Mouse (Mus musculus) stomach, embryonic 16.5 days (tissue): ENCODE data around the gene Hadha. TPM values are rescaled to one million over a fixed set of nuclear protein-coding genes. Genes with fewer than 3 reads are reported as not detected.
A peak's percentile ranks its signal among the peaks of the same experiment; 100 is the strongest.

Source experiments
- ATAC-seq: fragments of 200-750 bp; cut with Nextera tagmentation; 2 replicates; pipeline ENCODE4 v1.8.0; 2017; ENCODE audit warnings: moderate number of reproducible peaks, moderate TSS enrichment; ENCODE audit not compliant: insufficient read depth, low FRiP score
- H3K27ac ChIP-seq: fragments of 300-500 bp; sonication (generic); 2 replicates; pipeline ENCODE4 v1.5.1; 2014; ENCODE audit warnings: low read length
- H3K27me3 ChIP-seq: fragments of 300-500 bp; sonication (generic); 2 replicates; pipeline ENCODE4 v1.6.1; 2014; ENCODE audit warnings: low read length, control low read depth, mixed read lengths; ENCODE audit not compliant: control insufficient read depth, insufficient read depth
- H3K36me3 ChIP-seq: fragments of 300-500 bp; sonication (generic); 2 replicates; pipeline ENCODE4 v1.6.1; 2014; ENCODE audit warnings: low read length; ENCODE audit not compliant: control insufficient read depth, insufficient read depth
- H3K4me1 ChIP-seq: fragments of 300-500 bp; sonication (generic); 2 replicates; pipeline ENCODE4 v1.6.1; 2014; ENCODE audit warnings: low read length, control low read depth, mixed read lengths; ENCODE audit not compliant: control insufficient read depth, insufficient read depth
- H3K4me2 ChIP-seq: fragments of 300-500 bp; sonication (generic); 2 replicates; pipeline ENCODE4 v1.6.1; 2014; ENCODE audit warnings: low read depth, low read length, mixed read lengths
- H3K4me3 ChIP-seq: fragments of 300-500 bp; sonication (generic); replicated peaks from 2 replicates; pipeline ENCODE4 v1.5.1; 2014; ENCODE audit warnings: mild to moderate bottlenecking, low read length
- H3K9ac ChIP-seq: fragments of 300-500 bp; sonication (generic); 2 replicates; pipeline ENCODE4 v1.6.1; 2014; ENCODE audit warnings: low read length
- H3K9me3 ChIP-seq: fragments of 300-500 bp; sonication (generic); replicated peaks from 2 replicates; pipeline ENCODE4 v1.6.1; 2016; ENCODE audit warnings: low read length, control low read depth; ENCODE audit not compliant: control insufficient read depth
- WGBS: fragments of 180-500 bp; shearing (Covaris S2); extraction: QIAGEN DNeasy Blood & Tissue Kit; methylation state at CpG from one replicate; pipeline ENCODE4 v1.1.7; 2014; 5-methylcytosine and 5-hydroxymethylcytosine counted together
- polyA plus RNA-seq: library from polyadenylated mRNA; unstranded; fragments of >200 nt; fragmentation: Nextera tagmentation; extraction: Ambion mirVana; gene quantifications from 2 replicates; pipeline ENCODE4 v1.2.1, GENCODE M21; 2015

Hadha gene
- polyA plus RNA-seq, 1 experiment from 2014 or later: 174 TPM

DNA sequence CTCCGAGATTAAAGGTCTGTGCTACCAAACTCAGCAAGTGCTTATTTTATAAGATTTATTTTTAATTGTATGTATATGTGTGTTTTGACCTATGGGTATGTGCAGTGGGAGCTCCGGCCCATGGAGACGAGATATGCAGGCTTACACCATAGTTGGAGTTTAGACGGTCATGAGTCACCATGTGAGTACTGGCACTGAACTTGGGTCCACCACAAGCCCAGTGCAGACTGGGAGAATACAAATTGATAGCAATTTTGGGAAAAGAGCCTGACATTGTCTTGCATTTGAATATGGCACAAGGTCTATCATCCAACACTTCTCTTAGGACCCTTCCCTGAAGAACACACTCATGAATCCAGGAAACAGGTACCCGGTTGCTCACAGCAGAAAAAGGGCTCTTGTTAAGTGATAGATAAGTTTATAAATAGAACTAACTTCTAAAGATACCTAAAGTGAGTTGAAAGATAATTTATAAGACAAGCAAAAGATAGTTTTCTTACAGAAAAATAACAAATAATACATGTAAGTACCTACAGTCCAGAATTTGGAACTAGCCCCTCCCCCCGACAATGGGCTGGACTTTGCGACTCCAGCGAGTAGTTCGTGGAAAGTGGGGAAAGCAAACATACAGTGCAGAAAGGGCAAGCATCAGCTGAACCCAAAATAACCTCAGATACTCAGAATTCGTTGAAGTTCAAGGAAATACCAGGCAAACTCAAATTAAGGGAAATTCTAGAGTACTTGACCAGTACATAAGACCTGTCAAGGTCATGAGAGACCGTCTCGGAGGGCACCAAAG lies 32.9 kb upstream of the Hadha start:
- Histone ChIP-seq H3K4me2 (no peak overlapping the region), H3K4me1 (no peaks in the 10 kb centered on the region), H3K27me3 (no peaks in the 10 kb centered on the region), H3K9me3 (no peaks in the 10 kb centered on the region), H3K27ac (no peak overlapping the region), H3K36me3 (peaks cover 11% of the 10 kb centered on the region; the same call in 1 of the 2 replicates), H3K9ac (no peak overlapping the region), H3K4me3 (no peak overlapping the region)
- ATAC-seq: no peak
- WGBS: 89% methylated on average over 12 of the region's 12 CpGs

DNA sequence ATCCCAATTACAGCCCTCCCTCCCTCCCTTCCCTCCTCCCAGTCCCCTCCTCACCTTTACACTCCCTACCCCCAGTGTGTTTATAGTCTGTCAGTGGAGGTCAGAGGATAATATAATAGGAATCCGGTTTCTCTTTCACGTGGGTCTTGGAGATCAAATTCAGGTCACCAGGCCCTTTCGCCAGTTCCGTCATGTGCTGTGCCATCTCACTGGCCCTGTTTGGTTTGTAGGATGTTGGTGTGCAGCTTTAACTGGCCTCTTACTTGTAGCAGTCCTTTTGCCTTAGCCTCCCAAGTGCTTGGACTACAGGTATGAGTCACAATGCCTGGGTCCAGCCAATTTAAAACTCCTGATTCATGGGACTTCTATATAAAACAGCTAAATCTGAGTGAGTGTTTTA lies 20.8 kb upstream of the Hadha start:
- H3K27ac ChIP-seq: no peak overlapping the region
- ATAC-seq: no peak
- 57% methylated on average over 4 of the region's 4 CpGs for WGBS
- no peaks in the 10 kb centered on the region for H3K9me3 ChIP-seq
- no peak overlapping the region for H3K4me2 ChIP-seq
- no peaks in the 10 kb centered on the region for H3K4me1 ChIP-seq
- peaks cover 11% of the 10 kb centered on the region for H3K36me3 ChIP-seq
- no peaks in the 10 kb centered on the region for H3K27me3 ChIP-seq
- no peak overlapping the region for H3K4me3 ChIP-seq
- no peak overlapping the region for H3K9ac ChIP-seq

DNA sequence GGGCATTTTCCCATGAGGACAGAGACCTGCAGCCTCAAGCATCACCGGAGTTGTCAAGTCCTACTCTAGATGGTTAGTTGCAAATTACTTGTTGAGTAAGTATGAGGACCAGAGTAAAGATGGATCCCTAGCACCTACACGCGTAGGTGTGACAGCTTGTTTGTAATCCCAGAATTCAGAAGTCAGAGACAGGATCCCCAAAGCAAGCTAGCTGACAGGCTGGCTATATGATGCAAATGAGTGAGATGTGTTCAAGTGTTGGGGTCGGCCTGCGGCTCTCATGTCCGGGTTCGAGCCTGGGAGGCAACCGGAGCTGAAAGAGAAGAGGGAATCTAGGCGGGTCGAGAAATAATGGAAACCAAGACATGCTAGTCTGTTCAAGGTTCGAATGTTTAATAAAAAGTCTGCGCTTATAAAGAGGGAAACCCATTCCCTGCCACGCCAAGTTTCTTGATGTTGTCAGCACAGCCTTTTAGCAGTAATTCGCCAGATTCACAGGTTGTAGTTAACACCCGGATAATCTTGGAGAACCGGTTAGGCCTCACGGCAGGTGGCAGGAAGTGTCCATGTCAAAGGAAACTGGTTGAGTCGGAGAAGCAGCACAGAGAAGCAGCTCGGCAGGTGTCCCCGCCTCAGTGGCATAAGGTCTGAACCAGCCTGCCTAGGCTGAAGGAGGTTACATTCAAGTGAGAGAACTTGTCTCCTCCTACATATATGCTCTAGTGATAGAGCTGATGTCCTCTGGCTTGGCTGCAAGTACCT lies 18.1 kb upstream of the Hadha start:
- no peak overlapping the region for H3K4me2 ChIP-seq
- ATAC-seq: peak; percentile 50; the same call in 1 of the 2 replicates
- H3K27me3 ChIP-seq: no peaks in the 10 kb centered on the region
- peak overlapping the region; percentile 60; the same call in 1 of the 2 replicates for H3K27ac ChIP-seq
- peaks cover 6% of the 10 kb centered on the region for H3K36me3 ChIP-seq
- no peak overlapping the region for H3K9ac ChIP-seq
- WGBS: 44% methylated on average over 20 of the region's 20 CpGs
- H3K4me1 ChIP-seq: no peaks in the 10 kb centered on the region
- no peak overlapping the region for H3K4me3 ChIP-seq
- no peaks in the 10 kb centered on the region for H3K9me3 ChIP-seq

DNA sequence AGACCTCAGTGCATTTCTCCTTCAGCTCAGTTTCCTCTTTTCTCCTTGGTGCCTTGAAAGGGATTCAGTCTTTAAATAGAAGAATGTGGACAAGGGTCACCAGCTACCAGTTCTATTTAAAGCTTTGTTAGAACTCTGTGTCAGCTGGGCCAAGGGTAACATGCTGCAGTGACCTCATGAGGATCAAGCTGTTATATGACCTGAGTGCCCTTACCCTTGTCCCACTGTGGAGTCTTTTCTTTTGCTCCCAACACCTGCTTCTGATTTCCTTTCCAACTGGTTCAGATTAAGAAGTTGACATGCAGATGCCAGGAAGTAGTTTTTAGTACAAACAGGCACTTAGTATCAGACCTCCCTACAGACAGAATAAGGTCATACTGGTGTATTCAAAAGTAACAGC lies 17.2 kb upstream of the Hadha start:
- H3K4me2 ChIP-seq: no peak overlapping the region
- H3K27ac ChIP-seq: peak overlapping the region; percentile 60; the same call in 1 of the 2 replicates
- no peaks in the 10 kb centered on the region for H3K4me1 ChIP-seq
- ATAC-seq: 0 out of 2 replicates have a peak, but pooled peaks have one; percentile 10
- no peaks in the 10 kb centered on the region for H3K9me3 ChIP-seq
- peaks cover 6% of the 10 kb centered on the region for H3K36me3 ChIP-seq
- no peak overlapping the region for H3K4me3 ChIP-seq
- no peak overlapping the region for H3K9ac ChIP-seq
- H3K27me3 ChIP-seq: no peaks in the 10 kb centered on the region

DNA sequence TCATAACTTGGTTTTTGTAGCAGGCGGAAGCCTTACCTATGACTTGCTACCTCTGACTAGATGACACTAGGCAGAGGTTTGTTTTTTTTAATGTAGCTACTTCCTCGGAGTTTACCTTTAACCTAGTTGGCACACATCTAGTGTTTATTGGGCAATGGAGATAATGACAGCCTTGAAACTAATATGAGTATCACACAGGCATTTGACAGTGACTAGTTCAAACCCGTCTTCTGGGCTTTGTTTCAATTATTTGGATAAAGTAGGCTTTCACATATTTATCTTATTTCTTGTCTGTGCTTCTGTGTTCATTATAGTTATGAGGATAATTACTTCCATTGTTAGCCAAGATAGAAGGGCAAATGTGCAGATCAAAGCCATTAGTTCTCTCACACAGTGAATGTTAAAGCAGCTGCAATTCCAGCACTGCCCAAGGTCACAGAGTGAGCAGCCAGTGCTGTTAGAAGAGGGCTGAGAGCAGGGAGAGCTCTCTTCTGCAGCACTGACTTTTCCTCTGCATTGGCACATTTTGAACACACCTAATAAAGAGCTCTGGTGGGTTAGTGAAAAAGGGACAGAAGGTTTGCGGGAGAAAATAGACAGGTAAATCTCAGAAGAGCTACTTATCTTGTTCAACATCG lies 15.5 kb upstream of the Hadha start:
- Histone ChIP-seq H3K36me3 (no peaks in the 10 kb centered on the region; the same call in 1 of the 2 replicates), H3K4me2 (no peak overlapping the region), H3K4me1 (no peaks in the 10 kb centered on the region), H3K9me3 (no peaks in the 10 kb centered on the region), H3K9ac (no peak overlapping the region), H3K4me3 (no peak overlapping the region), H3K27ac (peak overlapping the region; percentile 13; the same call in 1 of the 2 replicates), H3K27me3 (no peaks in the 10 kb centered on the region)
- 70% methylated on average over 5 of the region's 5 CpGs for WGBS
- 0 out of 2 replicates have a peak, but pooled peaks have one; percentile 57 for ATAC-seq

DNA sequence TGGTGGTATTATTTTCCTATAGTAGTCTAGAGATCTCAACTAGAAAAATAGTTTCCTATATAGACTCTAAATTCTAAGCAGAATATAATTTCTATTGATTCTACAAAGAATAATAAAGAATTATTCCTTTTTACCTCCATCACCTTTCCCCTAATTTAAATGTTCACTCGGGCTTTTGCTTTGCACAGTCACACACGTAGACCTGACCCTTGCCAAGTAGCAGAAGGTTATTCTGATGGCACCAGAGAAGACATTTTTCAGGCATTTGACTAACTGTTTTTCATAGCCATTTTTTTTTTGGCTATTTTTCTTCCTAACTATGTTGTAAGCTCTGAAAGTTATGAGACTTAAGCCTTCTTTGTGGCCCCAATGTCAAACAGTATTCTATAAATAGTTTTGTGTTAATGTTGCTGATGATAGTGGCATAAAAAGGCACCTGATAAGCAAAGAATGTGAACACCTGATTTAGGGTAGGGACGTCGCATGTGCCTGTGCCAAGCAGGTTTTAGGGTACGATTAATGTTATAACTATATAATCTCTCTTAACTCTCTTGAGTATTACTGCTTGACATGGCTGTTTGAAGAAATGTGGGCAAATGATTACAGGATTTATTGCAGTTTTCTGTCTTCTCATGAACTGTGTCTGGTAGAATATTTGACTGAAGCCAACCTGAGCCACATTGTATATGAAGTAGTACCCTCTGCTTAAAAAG lies 10.4 kb upstream of the Hadha start:
- no peak overlapping the region for H3K9ac ChIP-seq
- H3K27me3 ChIP-seq: no peaks in the 10 kb centered on the region
- WGBS: 75% methylated on average over 5 of the region's 5 CpGs
- no peak overlapping the region for H3K4me3 ChIP-seq
- H3K27ac ChIP-seq: no peak overlapping the region
- no peaks in the 10 kb centered on the region for H3K9me3 ChIP-seq
- H3K36me3 ChIP-seq: no peaks in the 10 kb centered on the region; the same call in 1 of the 2 replicates
- no peaks in the 10 kb centered on the region for H3K4me1 ChIP-seq
- no peak for ATAC-seq
- no peak overlapping the region for H3K4me2 ChIP-seq

DNA sequence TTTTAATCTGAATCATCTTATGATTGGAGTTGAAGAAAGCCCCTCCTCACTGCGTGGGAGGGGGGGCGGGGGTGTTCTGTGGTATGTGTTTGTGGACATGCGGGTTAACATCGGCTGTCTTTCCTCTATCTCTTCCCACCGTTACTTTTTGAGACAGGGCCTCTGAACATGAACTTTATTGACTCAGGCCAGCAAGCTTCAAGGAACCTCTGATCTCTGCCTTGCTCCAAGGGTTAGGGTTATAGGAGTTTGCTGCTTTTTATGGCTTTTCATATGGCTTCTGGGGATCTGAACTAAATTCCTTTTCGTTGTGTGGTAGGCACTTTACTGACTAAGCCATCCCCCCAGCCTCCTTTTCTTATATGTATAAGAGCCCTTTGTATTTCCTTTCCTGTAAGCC lies 7.4 kb upstream of the Hadha start:
- no peak overlapping the region for H3K4me2 ChIP-seq
- no peak for ATAC-seq
- no peaks in the 10 kb centered on the region for H3K36me3 ChIP-seq
- no peak overlapping the region for H3K27ac ChIP-seq
- H3K9ac ChIP-seq: no peak overlapping the region
- H3K27me3 ChIP-seq: no peaks in the 10 kb centered on the region
- no peaks in the 10 kb centered on the region for H3K4me1 ChIP-seq
- WGBS: 74% methylated on average over 6 of the region's 6 CpGs
- H3K4me3 ChIP-seq: no peak overlapping the region
- no peaks in the 10 kb centered on the region for H3K9me3 ChIP-seq

DNA sequence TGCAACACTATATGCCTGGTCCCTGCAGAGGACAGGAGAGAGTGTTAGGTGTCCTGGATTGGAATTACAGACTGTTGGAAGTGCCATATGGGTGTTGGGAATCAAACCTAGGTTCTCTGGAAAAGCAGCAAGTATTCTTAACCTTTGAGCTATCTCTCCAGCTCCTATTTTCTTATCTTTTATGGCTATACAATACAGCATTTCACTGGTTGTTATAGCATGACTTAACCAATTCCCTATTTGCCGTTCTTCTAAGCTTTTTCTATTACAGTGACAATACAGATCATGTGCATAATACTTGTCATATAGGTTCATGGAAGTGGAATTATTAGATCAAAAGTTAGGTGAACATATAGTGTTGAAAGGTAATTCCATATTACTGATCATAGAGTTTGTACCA lies 6.9 kb upstream of the Hadha start:
- Histone ChIP-seq H3K36me3 (no peaks in the 10 kb centered on the region), H3K9ac (no peak overlapping the region), H3K4me2 (no peak overlapping the region), H3K27me3 (no peaks in the 10 kb centered on the region), H3K9me3 (no peaks in the 10 kb centered on the region), H3K4me3 (no peak overlapping the region), H3K4me1 (peaks cover 2% of the 10 kb centered on the region; the same call in 1 of the 2 replicates), H3K27ac (no peak overlapping the region)
- ATAC-seq: no peak
- 73% methylated on average over 1 of the region's 1 CpGs for WGBS
